Mouse (Mus musculus) testis, adult 2 months (tissue): ENCODE measurements at regions not wholly inside any gene's neighbourhood (a gene's known extent, or its start where the extent isn't known, plus 50 kb on each side); places are given as distances from the start of the nearest gene placed in this dataset.

Source experiments
- H3K27ac ChIP-seq: fragments of 200-500 bp; 2 replicates; pipeline ENCODE4 v1.5.1; 2012; ENCODE audit warnings: low read depth, low read length; ENCODE audit not compliant: control insufficient read depth, insufficient read depth
- H3K27me3 ChIP-seq: fragments of 200-500 bp; 2 replicates; pipeline ENCODE4 v1.6.1; 2012; ENCODE audit warnings: mild to moderate bottlenecking, low read length, moderate library complexity; ENCODE audit not compliant: control insufficient read depth, insufficient read depth
- H3K36me3 ChIP-seq: fragments of 200-500 bp; 2 replicates; pipeline ENCODE4 v1.6.1; 2012; ENCODE audit warnings: mild to moderate bottlenecking, low read length; ENCODE audit not compliant: control insufficient read depth, insufficient read depth
- H3K4me1 ChIP-seq: fragments of 200-500 bp; 2 replicates; pipeline ENCODE4 v1.6.1; 2012; ENCODE audit warnings: low read length; ENCODE audit not compliant: control insufficient read depth, insufficient read depth
- H3K4me3 ChIP-seq: fragments of 200-500 bp; 2 replicates; pipeline ENCODE4 v1.5.1; 2012; ENCODE audit warnings: low read depth, mild to moderate bottlenecking, low read length, moderate library complexity, mixed read lengths; ENCODE audit not compliant: control insufficient read depth
- CTCF ChIP-seq: fragments of 200-500 bp; IDR thresholded peaks from 2 replicates; pipeline ENCODE4 v1.5.1; 2012; ENCODE audit warnings: low read depth, mild to moderate bottlenecking, inconsistent platforms, low read length, moderate library complexity; ENCODE audit not compliant: control insufficient read depth, insufficient read depth, insufficient replicate concordance
- POLR2A ChIP-seq: fragments of 200-500 bp; IDR thresholded peaks from 2 replicates; pipeline ENCODE4 v1.6.1; 2012; ENCODE audit warnings: low read depth, mild to moderate bottlenecking, inconsistent platforms, low read length, moderate library complexity; ENCODE audit not compliant: control insufficient read depth

DNA sequence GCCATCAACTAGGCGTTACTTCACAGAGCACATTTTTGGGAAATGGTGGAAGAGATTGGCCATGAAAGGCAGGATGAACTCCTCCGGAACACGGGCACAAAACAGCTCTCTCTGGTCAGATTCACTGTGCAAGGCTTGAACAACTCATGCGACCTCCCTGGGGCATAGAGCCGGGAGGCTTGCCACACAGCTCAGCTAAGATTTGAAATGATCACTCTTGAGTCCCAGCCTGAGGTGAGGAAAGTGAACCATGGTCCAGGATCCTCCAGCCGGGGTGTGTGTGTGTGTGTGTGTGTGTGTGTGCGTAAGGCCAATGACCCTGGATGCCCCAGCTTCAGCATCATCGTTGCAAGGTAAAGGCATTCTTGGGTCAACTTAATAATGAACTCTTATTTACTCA lies 237.5 kb downstream of the Gm45692 start:
- H3K4me3 ChIP-seq, result no peak overlapping the region
- no peak for TF ChIP-seq CTCF
- TF ChIP-seq POLR2A, result no peak
- H3K36me3 ChIP-seq, result no peaks in the 10 kb centered on the region
- H3K27me3 ChIP-seq, result peaks cover 3% of the 10 kb centered on the region; the same call in 1 of the 2 replicates
- no peak overlapping the region for H3K27ac ChIP-seq
- H3K4me1 ChIP-seq, result peaks cover 6% of the 10 kb centered on the region

DNA sequence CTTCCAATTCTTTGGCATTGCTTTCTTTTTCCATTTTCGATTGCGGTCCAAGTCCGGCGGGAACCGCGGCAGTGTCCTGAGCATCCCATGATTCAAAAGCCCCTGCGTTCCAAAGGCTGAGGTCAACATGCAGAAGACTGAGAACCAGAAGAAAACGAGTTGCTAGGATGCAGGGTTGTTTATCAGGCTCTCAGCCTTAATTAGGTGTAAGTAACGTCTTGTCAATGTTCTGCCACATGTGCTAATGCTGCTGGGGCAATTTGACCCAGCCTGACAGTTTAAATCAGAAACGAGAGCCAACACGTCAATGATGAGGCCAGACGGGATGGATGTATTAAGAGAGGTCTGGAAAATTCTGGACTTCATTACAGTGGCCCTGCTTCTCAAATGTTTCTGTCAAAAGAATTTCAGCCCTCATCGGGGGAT lies 239.4 kb downstream of the Gm45692 start:
- Histone ChIP-seq H3K27me3 (no peaks in the 10 kb centered on the region), H3K4me1 (no peaks in the 10 kb centered on the region), H3K36me3 (no peaks in the 10 kb centered on the region), H3K27ac (no peak overlapping the region), H3K4me3 (no peak overlapping the region)
- TF ChIP-seq CTCF (no peak), POLR2A (no peak)

DNA sequence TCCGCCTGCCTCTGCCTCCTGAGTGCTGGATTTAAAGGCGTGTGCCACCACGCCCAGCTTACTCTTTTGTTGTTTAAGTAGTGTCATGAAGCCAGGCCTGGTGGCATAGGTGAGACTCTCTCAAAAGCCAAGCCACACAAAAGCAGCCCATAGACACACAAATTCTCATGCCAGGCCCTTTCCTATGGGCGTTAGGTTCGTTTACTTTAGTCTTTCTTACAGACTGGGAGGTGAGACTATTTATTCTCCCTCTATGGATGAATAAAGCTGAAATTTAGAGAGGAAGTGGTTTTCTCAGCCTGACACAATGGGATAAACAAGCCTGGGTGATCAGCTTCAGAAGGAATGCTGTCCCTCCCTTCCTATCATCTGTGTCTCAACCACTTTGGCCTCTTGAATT lies 243.0 kb downstream of the Gm45692 start:
- Histone ChIP-seq H3K4me1 (no peaks in the 10 kb centered on the region), H3K27ac (no peak overlapping the region), H3K36me3 (no peaks in the 10 kb centered on the region), H3K27me3 (no peaks in the 10 kb centered on the region), H3K4me3 (no peak overlapping the region)
- TF ChIP-seq POLR2A (no peak), CTCF (no peak)

DNA sequence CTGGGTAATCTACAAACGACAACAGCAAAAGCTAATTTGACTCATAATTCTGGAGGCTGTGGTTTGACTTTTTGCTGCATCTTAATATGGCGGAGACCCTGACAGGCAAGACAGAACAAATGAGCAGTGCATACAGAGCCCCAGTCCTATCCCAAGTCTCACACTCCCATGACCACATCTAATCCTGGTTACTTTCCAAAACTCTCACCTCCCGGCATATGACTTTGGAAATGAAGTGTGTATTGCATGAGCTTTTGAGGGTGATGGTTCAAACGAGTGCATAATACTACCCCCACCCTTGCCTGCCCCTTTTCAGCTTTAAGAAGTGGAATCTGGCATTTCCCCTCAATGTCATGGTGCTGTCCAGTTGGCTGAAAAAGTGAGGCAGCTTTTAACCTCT lies 244.3 kb downstream of the Gm45692 start:
- Histone ChIP-seq H3K36me3 (no peaks in the 10 kb centered on the region), H3K27me3 (no peaks in the 10 kb centered on the region), H3K4me1 (no peaks in the 10 kb centered on the region), H3K27ac (no peak overlapping the region), H3K4me3 (no peak overlapping the region)
- TF ChIP-seq POLR2A (no peak), CTCF (no peak)

DNA sequence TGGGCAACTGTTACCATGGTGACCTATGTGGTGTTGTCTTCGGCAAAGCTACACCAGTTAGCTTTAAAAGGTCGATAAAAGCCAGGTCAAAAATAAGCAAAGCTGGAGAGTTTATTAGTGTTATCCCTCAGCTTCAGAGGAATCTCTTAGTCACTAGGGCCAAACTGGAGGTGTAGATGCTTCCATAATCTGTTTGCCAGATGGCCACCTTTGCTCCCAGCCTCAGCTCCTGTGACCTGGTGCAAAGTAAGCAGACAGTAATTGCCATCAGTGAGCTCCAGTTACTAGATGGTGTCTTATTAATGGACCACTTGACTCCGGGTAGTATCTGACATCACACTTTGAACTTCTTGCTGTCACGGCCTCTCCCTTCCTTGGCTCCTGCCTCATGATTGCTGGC lies 245.3 kb downstream of the Gm45692 start:
- Histone ChIP-seq H3K4me1 (no peaks in the 10 kb centered on the region), H3K36me3 (no peaks in the 10 kb centered on the region), H3K27ac (no peak overlapping the region), H3K27me3 (no peaks in the 10 kb centered on the region), H3K4me3 (no peak overlapping the region)
- no peak for TF ChIP-seq CTCF
- no peak for TF ChIP-seq POLR2A

DNA sequence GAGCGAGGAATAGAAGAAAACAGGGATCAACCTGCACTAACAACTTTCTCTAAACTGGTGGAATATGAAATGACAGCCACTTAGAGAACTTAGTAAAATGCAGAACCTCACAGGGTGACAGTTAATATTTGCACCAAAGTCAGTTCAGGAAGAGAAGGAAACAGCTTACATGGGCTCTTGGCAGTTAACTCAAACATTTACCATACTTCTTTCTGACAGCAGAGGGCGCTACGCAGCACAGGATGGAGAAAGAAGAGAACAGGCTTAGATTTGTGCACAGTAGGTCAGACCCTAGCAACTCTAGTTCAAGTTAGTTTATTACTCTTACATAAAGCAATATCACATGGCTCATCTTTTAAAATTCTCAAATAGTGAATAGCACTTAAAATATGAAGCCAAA lies 261.3 kb downstream of the Gm45692 start:
- H3K4me3 ChIP-seq, result no peak overlapping the region
- TF ChIP-seq POLR2A (no peak), CTCF (no peak)
- no peaks in the 10 kb centered on the region for H3K27me3 ChIP-seq
- H3K27ac ChIP-seq, result no peak overlapping the region
- no peaks in the 10 kb centered on the region for H3K36me3 ChIP-seq
- H3K4me1 ChIP-seq, result peaks cover 2% of the 10 kb centered on the region

DNA sequence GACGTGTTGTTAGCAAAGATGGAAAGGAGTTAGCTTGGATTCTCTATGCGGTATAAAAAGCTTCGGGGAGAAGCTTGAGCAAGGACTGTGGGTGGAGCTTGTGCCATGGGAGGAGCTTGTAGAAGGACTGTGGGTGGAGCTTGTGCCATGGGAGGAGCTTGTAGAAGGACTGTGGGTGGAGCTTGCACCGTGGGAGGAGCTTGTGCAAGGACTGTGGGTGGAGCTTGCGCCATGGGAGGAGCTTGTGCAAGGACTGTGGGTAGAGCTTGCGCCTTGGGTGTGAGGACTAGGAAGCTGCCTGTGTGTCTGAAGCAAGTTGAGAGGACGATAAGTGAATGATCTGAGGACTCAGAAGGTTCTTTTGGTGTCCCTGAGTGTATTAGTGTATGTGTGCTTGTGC lies 263.1 kb downstream of the Gm45692 start:
- Histone ChIP-seq H3K27me3 (no peaks in the 10 kb centered on the region), H3K4me1 (peaks cover 2% of the 10 kb centered on the region), H3K36me3 (no peaks in the 10 kb centered on the region), H3K27ac (no peak overlapping the region), H3K4me3 (no peak overlapping the region)
- TF ChIP-seq CTCF (no peak), POLR2A (no peak)

DNA sequence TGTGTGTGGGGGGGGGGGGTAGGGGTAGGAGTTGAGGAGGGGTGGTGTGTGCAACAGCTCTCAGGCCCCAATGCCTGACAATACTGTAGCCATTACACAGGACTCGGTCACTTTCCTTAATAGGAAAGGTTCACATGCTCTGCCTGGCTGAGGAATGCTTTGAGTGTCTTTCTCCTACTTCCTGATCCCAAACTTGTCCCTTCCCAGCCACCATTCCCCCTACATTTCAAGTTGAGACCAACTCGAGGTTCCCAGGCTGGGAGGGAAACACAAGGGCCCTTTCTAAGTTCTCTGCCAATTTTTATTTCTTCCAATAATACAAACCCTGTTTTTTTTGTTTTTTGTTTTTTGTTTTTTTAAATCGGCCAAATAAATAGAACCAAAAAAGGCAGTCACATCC lies 264.6 kb downstream of the Gm45692 start:
- Histone ChIP-seq H3K4me1 (peaks cover 2% of the 10 kb centered on the region), H3K4me3 (no peak overlapping the region), H3K27ac (no peak overlapping the region), H3K36me3 (no peaks in the 10 kb centered on the region), H3K27me3 (no peaks in the 10 kb centered on the region)
- TF ChIP-seq POLR2A (no peak), CTCF (no peak)
